Mouse (Mus musculus) E14TG2a.4 (cell line): Measurements from ENCODE around the gene Trim26.

ENCODE experiments used
- CTCF ChIP-seq: conservative IDR thresholded peaks from 2 replicates; pipeline ENCODE4 v1.5.1; 2014; ENCODE audit warnings: low read length
- POU5F1 ChIP-seq: IDR thresholded peaks from 2 replicates; pipeline ENCODE4 v1.6.1; 2014; ENCODE audit warnings: low read length, borderline replicate concordance

GRCm38 (mm10) chr17:36903651-36904050 lies 66.7 kb downstream of the Trim26 start:
- TF ChIP-seq CTCF (no peak), POU5F1 (no peak)
